Mouse (Mus musculus): ENCODE results near the gene Olfr173. TPM values are rescaled to one million over a fixed set of nuclear protein-coding genes. Genes with fewer than 3 reads are reported as not detected.

Gene Olfr173
- total RNA-seq (2015), result not detected in 2 replicates
- total RNA-seq (2017), result not detected in 2 replicates

GRCm38 (mm10) chr16:58800168-58800567, at the start of gene Olfr173:
Gene Olfr173, minus strand, starts transcription at chr16:58800268.
- no peak for ATAC-seq (replicated peaks; ENCODE audit: poor library complexity)

GRCm38 (mm10) chr16:58826732-58827319, 26.8 kb upstream of the Olfr173 start, which contains the start of gene Olfr175-ps1:
Gene Olfr175-ps1, minus strand, starts transcription at chr16:58826782.
- no peak for ATAC-seq (replicated peaks; ENCODE audit: poor library complexity)

GRCm38 (mm10) chr16:58763076-58763475, 37.0 kb downstream of the Olfr173 start, which contains the start of gene Olfr172:
Gene Olfr172, minus strand, starts transcription at chr16:58763176.
- ATAC-seq (replicated peaks; ENCODE audit: poor library complexity), result no peak

- peak; percentile 88 for ATAC-seq (replicated peaks; ENCODE audit: poor library complexity)
Measured at GRCm38 (mm10) chr16:58756191-58756590, 43.9 kb downstream of the Olfr173 start.

GRCm38 (mm10) chr16:58751314-58751713, 48.8 kb downstream of the Olfr173 start:
- ATAC-seq (replicated peaks; ENCODE audit: poor library complexity), result peak; percentile 87

- ATAC-seq (replicated peaks; ENCODE audit: poor library complexity), result no peak
Measured at GRCm38 (mm10) chr16:58746715-58747114, 53.4 kb downstream of the Olfr173 start.

Other genes with a start within 250 kb of the Olfr173 start
- not detected in 2 replicates for gene Gm813, start 183.3 kb downstream of the Olfr173 start, total RNA-seq (2015)
- gene Gm813, start 183.3 kb downstream of the Olfr173 start, total RNA-seq (2017), result not detected in 2 replicates
- 0.22 TPM in 1 of 2 replicates, not detected in the other for gene E330017A01Rik, start 161.5 kb downstream of the Olfr173 start, total RNA-seq (2015)
- not detected in 2 replicates for gene E330017A01Rik, start 161.5 kb downstream of the Olfr173 start, total RNA-seq (2017)
- gene Cpox, start 130.0 kb downstream of the Olfr173 start, total RNA-seq (2015), result 68.8 and 73.1 TPM in 2 replicates
- 28.9 and 34.3 TPM in 2 replicates for gene Cpox, start 130.0 kb downstream of the Olfr173 start, total RNA-seq (2017)
- 0.86 and 1.1 TPM in 2 replicates for gene Gpr15, start 81.2 kb downstream of the Olfr173 start, total RNA-seq (2015)
- 0.78 and 2.0 TPM in 2 replicates for gene Gpr15, start 81.2 kb downstream of the Olfr173 start, total RNA-seq (2017)
- gene Cldnd1, start 72.4 kb downstream of the Olfr173 start, total RNA-seq (2015), result 41.5 and 62.0 TPM in 2 replicates
- gene Cldnd1, start 72.4 kb downstream of the Olfr173 start, total RNA-seq (2017), result 14.3 and 17.6 TPM in 2 replicates
- not detected in 2 replicates for gene Olfr172, start 37.1 kb downstream of the Olfr173 start, total RNA-seq (2015)
- gene Olfr172, start 37.1 kb downstream of the Olfr173 start, total RNA-seq (2017), result not detected in 2 replicates
- not detected in 2 replicates for gene Olfr175-ps1, start 26.5 kb upstream of the Olfr173 start, total RNA-seq (2015)
- gene Olfr175-ps1, start 26.5 kb upstream of the Olfr173 start, total RNA-seq (2017), result not detected in 2 replicates
- gene Olfr177, start 74.5 kb upstream of the Olfr173 start, total RNA-seq (2015), result not detected in 2 replicates
- gene Olfr177, start 74.5 kb upstream of the Olfr173 start, total RNA-seq (2017), result not detected in 2 replicates
- gene Olfr178, start 91.8 kb upstream of the Olfr173 start, total RNA-seq (2015), result not detected in 2 replicates
- not detected in 2 replicates for gene Olfr178, start 91.8 kb upstream of the Olfr173 start, total RNA-seq (2017)
- not detected in 2 replicates for gene Olfr181, start 128.5 kb upstream of the Olfr173 start, total RNA-seq (2015)
- gene Olfr181, start 128.5 kb upstream of the Olfr173 start, total RNA-seq (2017), result not detected in 2 replicates
- not detected in 2 replicates for gene Olfr180, start 129.1 kb upstream of the Olfr173 start, total RNA-seq (2015)
- gene Olfr180, start 129.1 kb upstream of the Olfr173 start, total RNA-seq (2017), result not detected in 2 replicates
- gene Olfr183, start 195.1 kb upstream of the Olfr173 start, total RNA-seq (2015), result not detected in 2 replicates
- not detected in 2 replicates for gene Olfr183, start 195.1 kb upstream of the Olfr173 start, total RNA-seq (2017)
- not detected in 2 replicates for gene Olfr186, start 230.0 kb upstream of the Olfr173 start, total RNA-seq (2015)
- gene Olfr186, start 230.0 kb upstream of the Olfr173 start, total RNA-seq (2017), result not detected in 2 replicates
- not detected in 2 replicates for gene Olfr187, start 239.5 kb upstream of the Olfr173 start, total RNA-seq (2015)
- not detected in 2 replicates for gene Olfr187, start 239.5 kb upstream of the Olfr173 start, total RNA-seq (2017)

Measured in megakaryocyte progenitor cell, adult 5-6 weeks (primary cell).